Mouse (Mus musculus): ENCODE data around the gene Ddi2.

GRCm38 (mm10) chr4:141643118-141643855, 79.9 kb downstream of the Ddi2 start:
- TF ChIP-seq CTCF (IDR thresholded peaks at IDR 0.05; ENCODE audit: low read depth): no peak
- TF ChIP-seq EP300 (IDR thresholded peaks at IDR 0.05; ENCODE audit: low read depth): no peak

Data from liver, postnatal 0 days (tissue).